Mouse (Mus musculus) embryonic fibroblast, embryonic 13.5 days (primary cell): ENCODE measurements around the gene Cdk19.

Experiments
- CTCF ChIP-seq: IDR thresholded peaks from 2 replicates; pipeline ENCODE4 v1.5.1; 2011; ENCODE audit warnings: mild to moderate bottlenecking, control low read depth, low read length, moderate library complexity, borderline replicate concordance; ENCODE audit not compliant: insufficient read depth
- POLR2A ChIP-seq: IDR thresholded peaks from 2 replicates; pipeline ENCODE4 v1.6.1; 2011; ENCODE audit warnings: low read depth, mild to moderate bottlenecking, control low read depth, low read length, moderate library complexity

DNA sequence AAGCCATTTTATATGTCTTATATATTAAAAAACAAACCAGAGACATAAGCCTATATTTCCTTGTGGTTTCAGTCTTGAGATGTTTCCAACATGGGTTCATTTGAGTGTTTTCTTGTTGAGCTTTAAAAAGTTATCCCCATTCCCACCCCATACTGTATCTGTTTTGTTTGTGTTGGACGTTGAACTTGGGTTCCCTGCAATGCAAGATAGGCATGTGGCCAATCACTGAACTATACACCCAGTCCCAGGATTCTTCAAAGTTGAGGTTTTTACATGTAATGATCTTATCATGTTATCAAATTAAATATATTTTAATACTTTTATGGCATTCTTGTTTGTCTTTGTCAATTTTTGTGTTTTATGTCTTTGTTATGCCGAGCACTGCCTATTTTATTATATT is 60.0 kb downstream of the Cdk19 start:
- TF ChIP-seq POLR2A, result no peak
- no peak for TF ChIP-seq CTCF
